ENCODE assay signal across 19 mouse cellular contexts in the genomic region with DNA sequence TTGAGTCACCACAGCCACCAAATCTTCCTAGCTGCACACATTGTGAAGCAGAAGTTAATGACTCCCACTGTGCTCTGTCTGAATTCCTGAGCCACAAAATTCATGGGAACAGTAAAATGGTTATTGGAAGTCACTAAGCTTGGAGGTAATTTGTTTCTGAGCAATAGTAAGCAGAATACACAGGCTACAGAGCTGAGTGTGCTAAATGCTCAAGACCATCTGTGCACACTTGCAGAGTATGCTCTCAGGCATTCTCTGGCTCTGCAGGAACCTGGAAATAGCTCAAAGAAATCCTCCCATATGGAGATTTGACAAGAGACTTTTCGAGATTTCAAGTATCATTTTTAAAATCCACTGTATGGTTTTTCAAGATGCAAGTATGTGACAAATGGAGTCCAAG. TPM values are rescaled to one million over a fixed set of nuclear protein-coding genes. Genes with fewer than 3 reads are reported as not detected.
DNase-seq lines count a peak whose midpoint lies in the region; ATAC-seq and TF ChIP-seq lines count a peak whose summit lies in the region.
"Had no signal": no experiment of that assay in that cellular context is flagged by ENCODE, and none has a peak within 500 bp of the region (broad histone marks: within the 10 kb centered on the region; RNA-seq: fewer than 3 reads in every experiment).

No protein-coding gene starts in this region.

- no peak overlapping the region for H3K4me2 ChIP-seq in forebrain, embryonic 15.5 days (replicated peaks)
- H3K4me2 ChIP-seq in forebrain, embryonic 11.5 days (ENCODE audit: low read depth, low read length, severe bottlenecking): no peak overlapping the region
- H3K4me2 ChIP-seq: heart, embryonic 15.5 days; hindbrain, embryonic 15.5 days; liver, embryonic 15.5 days; midbrain, embryonic 12.5 days; neural tube, embryonic 12.5 days had no signal

- intact Hi-C loops in left cerebral cortex, postnatal 25 days (cut with DNase I): no loop called here
- intact Hi-C loops in gastrocnemius, adult 2 months (cut with DNase I): no loop called here

- no peaks in the 10 kb centered on the region for H3K4me1 ChIP-seq in forebrain, embryonic 15.5 days
- H3K4me1 ChIP-seq in forebrain, embryonic 11.5 days (replicated peaks; ENCODE audit: control insufficient read depth, insufficient read depth, low read length): no peaks in the 10 kb centered on the region
- H3K4me1 ChIP-seq in embryonic facial prominence, embryonic 10.5 days: no peaks in the 10 kb centered on the region
- H3K4me1 ChIP-seq: heart, embryonic 15.5 days; hindbrain, embryonic 15.5 days; liver, embryonic 15.5 days; midbrain, embryonic 12.5 days; neural tube, embryonic 12.5 days had no signal

- WGBS in forebrain, embryonic 15.5 days: 49% methylated on average over 1 of the region's 1 CpGs
- WGBS in forebrain, embryonic 11.5 days: 67% methylated on average over 1 of the region's 1 CpGs
- 80% methylated on average over 1 of the region's 1 CpGs for WGBS in embryonic facial prominence, embryonic 10.5 days

- ATAC-seq in forebrain, embryonic 15.5 days (replicated peaks): peak; percentile 71; the same call in 1 of the 2 replicates
- no peak for ATAC-seq in forebrain, embryonic 11.5 days (replicated peaks; ENCODE audit: low FRiP score)

- no peak for DNase-seq in forebrain, embryonic 11.5 days (ENCODE audit: low spot score)
- peak; percentile 10 to 22 for DNase-seq in layer of hippocampus, adult 8-10 months (ENCODE audit: low spot score in 2 of 2)
- DNase-seq in layer of hippocampus, postnatal 25 days (ENCODE audit: extremely low spot score in 1 of 2, low spot score in 1 of 2): no peak
- peak; percentile 24 to 30 for DNase-seq in cerebellum, adult 18-20 months
- peak; percentile 18 to 62 for DNase-seq in left cerebral cortex, postnatal 25 days (ENCODE audit: low spot score in 2 of 2)
- no peak for DNase-seq in gastrocnemius, adult 2 months
- no peak for DNase-seq in embryonic facial prominence, embryonic 10.5 days (ENCODE audit: low spot score)
- DNase-seq: adrenal gland, adult 8-10 months; kidney, adult 8-10 months; lung, postnatal 36 days; thymus, postnatal 4 days had no signal

- no peak for TF ChIP-seq CTCF in gastrocnemius, adult 2 months (IDR thresholded peaks at IDR 0.05)

- H3K9ac ChIP-seq in forebrain, embryonic 15.5 days (replicated peaks): no peak overlapping the region
- no peak overlapping the region for H3K9ac ChIP-seq in forebrain, embryonic 11.5 days (ENCODE audit: low read length)
- H3K9ac ChIP-seq: heart, embryonic 15.5 days; hindbrain, embryonic 15.5 days; liver, embryonic 15.5 days; midbrain, embryonic 12.5 days; neural tube, embryonic 12.5 days had no signal

- no peaks in the 10 kb centered on the region for H3K27me3 ChIP-seq in forebrain, embryonic 15.5 days
- H3K27me3 ChIP-seq in forebrain, embryonic 11.5 days (ENCODE audit: control insufficient read depth, insufficient read depth, low read length): no peaks in the 10 kb centered on the region
- H3K27me3 ChIP-seq in embryonic facial prominence, embryonic 10.5 days (replicated peaks; ENCODE audit: low read depth, poor library complexity, severe bottlenecking): no peaks in the 10 kb centered on the region
- H3K27me3 ChIP-seq: heart, embryonic 15.5 days; hindbrain, embryonic 15.5 days; liver, embryonic 15.5 days; midbrain, embryonic 12.5 days; neural tube, embryonic 12.5 days had no signal

- no peak overlapping the region for H3K27ac ChIP-seq in forebrain, embryonic 15.5 days (replicated peaks)
- no peak overlapping the region for H3K27ac ChIP-seq in forebrain, embryonic 11.5 days (ENCODE audit: low read depth, low read length)
- H3K27ac ChIP-seq in gastrocnemius, adult 2 months: no peak overlapping the region
- no peak overlapping the region for H3K27ac ChIP-seq in embryonic facial prominence, embryonic 10.5 days (replicated peaks)
- H3K27ac ChIP-seq: heart, embryonic 15.5 days; hindbrain, embryonic 15.5 days; liver, embryonic 15.5 days; midbrain, embryonic 12.5 days; neural tube, embryonic 12.5 days; stomach, postnatal 0 days had no signal

- H3K9me3 ChIP-seq in forebrain, embryonic 15.5 days: no peaks in the 10 kb centered on the region
- H3K9me3 ChIP-seq in forebrain, embryonic 11.5 days (ENCODE audit: control insufficient read depth, low read length): no peaks in the 10 kb centered on the region
- no peaks in the 10 kb centered on the region for H3K9me3 ChIP-seq in embryonic facial prominence, embryonic 10.5 days
- H3K9me3 ChIP-seq: heart, embryonic 15.5 days; hindbrain, embryonic 15.5 days; liver, embryonic 15.5 days; midbrain, embryonic 12.5 days; neural tube, embryonic 12.5 days had no signal

- H3K4me3 ChIP-seq in forebrain, embryonic 15.5 days: no peak overlapping the region
- H3K4me3 ChIP-seq in forebrain, embryonic 11.5 days (ENCODE audit: low read depth, low read length): no peak overlapping the region
- no peak overlapping the region for H3K4me3 ChIP-seq in gastrocnemius, adult 2 months
- H3K4me3 ChIP-seq in embryonic facial prominence, embryonic 10.5 days: no peak overlapping the region
- H3K4me3 ChIP-seq: erythroblast, embryonic 14.5 days; heart, embryonic 15.5 days; hindbrain, embryonic 15.5 days; liver, embryonic 15.5 days; midbrain, embryonic 12.5 days; neural tube, embryonic 12.5 days had no signal

- H3K36me3 ChIP-seq in forebrain, embryonic 15.5 days: no peaks in the 10 kb centered on the region
- no peaks in the 10 kb centered on the region for H3K36me3 ChIP-seq in forebrain, embryonic 11.5 days (ENCODE audit: control insufficient read depth, insufficient read depth, low read length)
- no peaks in the 10 kb centered on the region for H3K36me3 ChIP-seq in embryonic facial prominence, embryonic 10.5 days (replicated peaks)
- H3K36me3 ChIP-seq: heart, embryonic 15.5 days; hindbrain, embryonic 15.5 days; liver, embryonic 15.5 days; midbrain, embryonic 12.5 days; neural tube, embryonic 12.5 days had no signal

RNA-seq across cellular contexts. Expression of a gene that starts 31.5 kb away (rescaled TPM):
- polyA plus RNA-seq in forebrain, embryonic 15.5 days (2015; fragmentation: Nextera tagmentation; extraction: Ambion mirVana): 18.5 and 18.9 TPM in 2 replicates
- 21.2 and 26.5 TPM in 2 replicates for polyA plus RNA-seq in forebrain, embryonic 11.5 days (2014; fragmentation: Nextera tagmentation; extraction: Ambion mirVana)
- 10 to 100 TPM; 19.1 to 24.0 (median 20.6) TPM for total RNA-seq in layer of hippocampus, adult 8-10 months (2022)
- total RNA-seq in layer of hippocampus, postnatal 25 days (2021): 10 to 100 TPM; 16.3 to 17.3 TPM
- total RNA-seq in left cerebral cortex, postnatal 25 days (2021): 10 to 100 TPM; 15.1 to 15.9 TPM
- 1 to 10 TPM; 4.7 to 6.2 TPM for total RNA-seq in gastrocnemius, adult 2 months (2021)
- polyA plus RNA-seq in embryonic facial prominence, embryonic 10.5 days (2016; fragmentation: Nextera tagmentation; extraction: Ambion mirVana): 18.2 and 19.0 TPM in 2 replicates

RNA-seq across cellular contexts. Expression of a gene that starts 41.1 kb away (rescaled TPM):
- polyA plus RNA-seq in forebrain, embryonic 15.5 days (2015; fragmentation: Nextera tagmentation; extraction: Ambion mirVana): 5.0 and 5.3 TPM in 2 replicates
- 1.4 and 1.6 TPM in 2 replicates for polyA plus RNA-seq in forebrain, embryonic 11.5 days (2014; fragmentation: Nextera tagmentation; extraction: Ambion mirVana)
- 10 to 100 TPM; 61.1 to 65.5 (median 63.5) TPM for total RNA-seq in layer of hippocampus, adult 8-10 months (2022)
- total RNA-seq in layer of hippocampus, postnatal 25 days (2021): 10 to 100 TPM; 63.4 to 64.5 TPM
- 10 to 100 TPM; 57.1 to 60.3 TPM for total RNA-seq in left cerebral cortex, postnatal 25 days (2021)
- 10 to 100 TPM in 1 of 2 experiments, 1 to 10 TPM in 1; 8.2 to 11.9 TPM for total RNA-seq in gastrocnemius, adult 2 months (2021)
- 0.50 and 0.76 TPM in 2 replicates for polyA plus RNA-seq in embryonic facial prominence, embryonic 10.5 days (2016; fragmentation: Nextera tagmentation; extraction: Ambion mirVana)
- polyA plus RNA-seq: erythroblast, embryonic 14.5 days had no signal

Comparison
In these comparisons a context has a peak if more than half of its experiments do, and no peak if none do; other contexts are left out.
1. DNase-seq: peak in layer of hippocampus, adult 8-10 months (2 of 2), cerebellum, adult 18-20 months (2 of 2) and left cerebral cortex, postnatal 25 days (2 of 2); none in forebrain, embryonic 11.5 days (single experiment), layer of hippocampus, postnatal 25 days (0 of 2), gastrocnemius, adult 2 months (single experiment) and embryonic facial prominence, embryonic 10.5 days (single experiment).
2. RNA of a gene that starts 41.1 kb away (total RNA-seq): 61.1 to 65.5 TPM in layer of hippocampus, adult 8-10 months, 63.4 to 64.5 TPM in layer of hippocampus, postnatal 25 days and 57.1 to 60.3 TPM in left cerebral cortex, postnatal 25 days; 8.2 to 11.9 TPM in gastrocnemius, adult 2 months; every median in the first group is over 4 times any median in the second.